18 mouse cellular contexts compared by ENCODE assay signal in genomic region chr12:81832039-81832738, GRCm38 (mm10).
"Had no signal": no experiment of that assay in that cellular context is flagged by ENCODE, and none has a peak within 500 bp of the region (broad histone marks: within the 10 kb centered on the region; RNA-seq: fewer than 3 reads in every experiment).

No protein-coding gene starts in this region.

- H3K36me3 ChIP-seq: liver, embryonic 13.5 days; neural tube, embryonic 12.5 days; neural tube, embryonic 15.5 days had no signal

- DNase-seq: kidney, adult 18-20 months; kidney, adult 9 months; kidney, postnatal 25 days; liver, embryonic 13.5 days; lung, adult 2 months; lung, postnatal 14 days; lung, postnatal 4 days; midbrain, embryonic 14.5 days; right cerebral cortex, adult 18-20 months; right cerebral cortex, postnatal 14 days; right cerebral cortex, postnatal 4 days; thymus, adult 2 months; thymus, postnatal 14 days; thymus, postnatal 4 days had no signal

- H3K4me2 ChIP-seq: liver, embryonic 13.5 days; midbrain, embryonic 11.5 days; neural tube, embryonic 12.5 days; neural tube, embryonic 15.5 days had no signal

- H3K27ac ChIP-seq: liver, embryonic 13.5 days; neural tube, embryonic 12.5 days; neural tube, embryonic 15.5 days; stomach, postnatal 0 days had no signal

- H3K27me3 ChIP-seq: liver, embryonic 13.5 days; neural tube, embryonic 12.5 days; neural tube, embryonic 15.5 days had no signal

- H3K9ac ChIP-seq: liver, embryonic 13.5 days; neural tube, embryonic 12.5 days; neural tube, embryonic 15.5 days had no signal

- H3K4me1 ChIP-seq: liver, embryonic 13.5 days; neural tube, embryonic 12.5 days; neural tube, embryonic 15.5 days had no signal

- H3K4me3 ChIP-seq: liver, embryonic 13.5 days; neural tube, embryonic 12.5 days; neural tube, embryonic 15.5 days had no signal

- H3K9me3 ChIP-seq: liver, embryonic 13.5 days; neural tube, embryonic 12.5 days; neural tube, embryonic 15.5 days had no signal
